Mouse (Mus musculus) cerebellum, adult 2 months (tissue): ENCODE measurements at regions not wholly inside any gene's neighbourhood (a gene's known extent, or its start where the extent isn't known, plus 50 kb on each side); places are given as distances from the start of the nearest gene placed in this dataset.
A peak's percentile ranks its signal among the peaks of the same experiment; 100 is the strongest.

Experiments
- DNase-seq, 2 experiments: peaks; one replicate each; pipeline ENCODE4 v3.0.0; 2021
- H3K27ac ChIP-seq: fragments of 200-500 bp; 2 replicates; pipeline ENCODE4 v1.5.1; 2012; ENCODE audit warnings: low read length, control low read depth, inconsistent platforms; ENCODE audit not compliant: insufficient read depth
- H3K27me3 ChIP-seq: fragments of 200-500 bp; 2 replicates; pipeline ENCODE4 v1.6.1; 2012; ENCODE audit warnings: inconsistent platforms, mild to moderate bottlenecking, low read length, moderate library complexity; ENCODE audit not compliant: control insufficient read depth, insufficient read depth
- H3K4me1 ChIP-seq: fragments of 200-500 bp; 2 replicates; pipeline ENCODE4 v1.6.1; 2011; ENCODE audit warnings: low read length; ENCODE audit not compliant: control insufficient read depth, insufficient read depth
- H3K4me3 ChIP-seq: fragments of 200-500 bp; replicated peaks from 2 replicates; pipeline ENCODE3; 2011; ENCODE audit warnings: mild to moderate bottlenecking, low read depth, low read length, control low read depth; ENCODE audit not compliant: insufficient read depth
- CTCF ChIP-seq: fragments of 200-500 bp; IDR thresholded peaks from 2 replicates; pipeline ENCODE4 v1.5.1; 2011; ENCODE audit warnings: low read depth, mild to moderate bottlenecking, control low read depth, low read length, moderate library complexity, borderline replicate concordance; ENCODE audit not compliant: insufficient read depth
- POLR2A ChIP-seq: fragments of 200-500 bp; IDR thresholded peaks from 2 replicates; pipeline ENCODE4 v1.6.1; 2011; ENCODE audit warnings: low read length, control low read depth, borderline replicate concordance; ENCODE audit not compliant: insufficient read depth
- WGBS: fragments of 180-500 bp; shearing (Covaris S2); methylation state at CpG from one replicate; pipeline ENCODE4 v1.1.7; 2018; 5-methylcytosine and 5-hydroxymethylcytosine counted together

GRCm38 (mm10) chr8:15607598-15608215 lies 561.8 kb upstream of the BB014433 start:
- TF ChIP-seq POLR2A = no peak
- no peak for TF ChIP-seq CTCF
- Histone ChIP-seq H3K27me3 (no peaks in the 10 kb centered on the region; the same call in 1 of the 2 replicates), H3K4me1 (no peaks in the 10 kb centered on the region), H3K4me3 (no peak overlapping the region), H3K27ac (no peak overlapping the region)
- 42% methylated on average over 7 of the region's 7 CpGs for WGBS
- DNase-seq = no peak

GRCm38 (mm10) chr8:15601531-15601930 lies 555.7 kb upstream of the BB014433 start:
- H3K27me3 ChIP-seq = no peaks in the 10 kb centered on the region
- H3K4me1 ChIP-seq = no peaks in the 10 kb centered on the region
- no peak overlapping the region for H3K27ac ChIP-seq
- DNase-seq = peak; percentile 18 to 26
- no peak overlapping the region for H3K4me3 ChIP-seq
- WGBS = 72% methylated on average over 4 of the region's 4 CpGs
- TF ChIP-seq POLR2A = no peak
- peak; percentile 9; the same call in 1 of the 2 replicates for TF ChIP-seq CTCF

- Histone ChIP-seq H3K4me1 (no peaks in the 10 kb centered on the region), H3K27ac (no peak overlapping the region), H3K27me3 (no peaks in the 10 kb centered on the region), H3K4me3 (no peak overlapping the region)
- WGBS = 93% methylated on average over 6 of the region's 6 CpGs
- no peak for TF ChIP-seq POLR2A
- no peak for TF ChIP-seq CTCF
- no peak for DNase-seq
Measured at GRCm38 (mm10) chr8:15593106-15593505, 547.2 kb upstream of the BB014433 start.

GRCm38 (mm10) chr8:15583782-15584181 lies 537.9 kb upstream of the BB014433 start:
- Histone ChIP-seq H3K4me1 (no peaks in the 10 kb centered on the region), H3K4me3 (no peak overlapping the region), H3K27me3 (no peaks in the 10 kb centered on the region), H3K27ac (no peak overlapping the region)
- DNase-seq = no peak
- WGBS = 59% methylated on average over 5 of the region's 5 CpGs
- TF ChIP-seq CTCF (no peak), POLR2A (no peak)

GRCm38 (mm10) chr8:15570091-15570490 lies 524.2 kb upstream of the BB014433 start:
- TF ChIP-seq POLR2A (no peak), CTCF (no peak)
- 86% methylated on average over 5 of the region's 5 CpGs for WGBS
- Histone ChIP-seq H3K27me3 (no peaks in the 10 kb centered on the region), H3K27ac (no peak overlapping the region), H3K4me1 (no peaks in the 10 kb centered on the region), H3K4me3 (no peak overlapping the region)
- DNase-seq = no peak

- TF ChIP-seq CTCF (no peak), POLR2A (no peak)
- Histone ChIP-seq H3K4me3 (no peak overlapping the region), H3K27me3 (no peaks in the 10 kb centered on the region), H3K27ac (no peak overlapping the region), H3K4me1 (no peaks in the 10 kb centered on the region)
- 51% methylated on average over 2 of the region's 2 CpGs for WGBS
- no peak for DNase-seq
Measured at GRCm38 (mm10) chr8:15567742-15568141, 521.9 kb upstream of the BB014433 start.

GRCm38 (mm10) chr8:15562310-15563296 lies 516.7 kb upstream of the BB014433 start:
- Histone ChIP-seq H3K4me1 (no peaks in the 10 kb centered on the region), H3K4me3 (no peak overlapping the region), H3K27ac (no peak overlapping the region), H3K27me3 (no peaks in the 10 kb centered on the region)
- peak in 1 of 2 experiments; percentile 6 for DNase-seq
- TF ChIP-seq POLR2A (no peak), CTCF (no peak)
- WGBS = 76% methylated on average over 39 of the region's 39 CpGs
